ENCODE assay signal across 23 mouse cellular contexts in the genomic region with DNA sequence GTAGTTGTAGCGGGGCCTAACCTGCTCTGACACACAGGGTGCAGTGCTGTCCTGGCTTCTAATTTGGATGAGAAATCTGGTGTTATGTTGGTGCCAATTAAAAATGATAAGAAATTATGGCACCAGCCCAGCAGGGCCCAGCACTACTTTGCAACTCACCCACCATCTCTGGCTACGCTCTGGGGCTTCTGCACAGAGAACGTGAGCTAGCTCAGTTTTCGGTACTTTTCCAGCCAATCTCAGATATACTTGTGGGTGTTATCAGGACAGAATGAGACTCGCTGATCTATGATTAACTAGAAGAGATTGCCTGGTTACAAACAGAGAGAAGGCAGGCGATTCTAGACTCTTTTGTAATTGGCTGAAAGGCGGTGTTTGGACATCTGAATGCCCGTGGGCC.
DNase-seq lines count a peak whose midpoint lies in the region; ATAC-seq and TF ChIP-seq lines count a peak whose summit lies in the region.
"Had no signal": no experiment of that assay in that cellular context is flagged by ENCODE, and none has a peak within 500 bp of the region (broad histone marks: within the 10 kb centered on the region; RNA-seq: fewer than 3 reads in every experiment).

No protein-coding gene starts in this region.

- no peak for TF ChIP-seq CTCF in left cerebral cortex, adult 2 months (IDR thresholded peaks at IDR 0.05)

- no peak for ATAC-seq in monocyte, adult 5-6 weeks (replicated peaks; ENCODE audit: insufficient number of reproducible peaks, low FRiP score, low TSS enrichment, poor library complexity, severe bottlenecking)
- ATAC-seq: forebrain, embryonic 15.5 days; liver, embryonic 12.5 days had no signal

- H3K27ac ChIP-seq in left cerebral cortex, adult 2 months = peak overlapping the region; percentile 71
- H3K27ac ChIP-seq: embryonic facial prominence, embryonic 15.5 days; forebrain, embryonic 15.5 days; gastrocnemius, adult 2 months; hindbrain, embryonic 15.5 days; kidney, postnatal 0 days; limb, embryonic 12.5 days; liver, embryonic 12.5 days; neural tube, embryonic 15.5 days; stomach, embryonic 15.5 days had no signal

- intact Hi-C loops in left cerebral cortex, adult 2 months (cut with DNase I) = loop anchor here (2.0 kb wide), 3 partner anchors 61 to 73 kb away; no protein-coding TSS in a partner anchor
- intact Hi-C loops in heart, postnatal 14 days (cut with DNase I) = no loop called here

- DNase-seq in frontal cortex, adult 2 months (ENCODE audit: extremely low spot score in 1 of 2, low spot score in 1 of 2) = peak; percentile 32 to 70
- DNase-seq in frontal cortex, postnatal 10 days (ENCODE audit: low spot score in 2 of 2) = no peak
- peak; percentile 57 to 67 for DNase-seq in right cerebral cortex, adult 2 months (ENCODE audit: low spot score in 2 of 2)
- DNase-seq in right cerebral cortex, postnatal 14 days = no peak
- DNase-seq in left cerebral cortex, adult 2 months (ENCODE audit: extremely low spot score in 1 of 2, low spot score in 2 of 2) = peak in 1 of 2 experiments; percentile 27
- DNase-seq in heart, postnatal 14 days = no peak
- DNase-seq: adrenal gland, postnatal 10 days; cerebellum, adult 9-10 months; gastrocnemius, adult 2 months; kidney, adult 2 months; lung, adult 18-20 months; lung, postnatal 10 days; thymus, adult 2 months; thymus, postnatal 4 days had no signal

- no peak overlapping the region for H3K4me3 ChIP-seq in left cerebral cortex, adult 2 months
- H3K4me3 ChIP-seq: embryonic facial prominence, embryonic 15.5 days; forebrain, embryonic 15.5 days; gastrocnemius, adult 2 months; hindbrain, embryonic 15.5 days; limb, embryonic 12.5 days; liver, embryonic 12.5 days; neural tube, embryonic 15.5 days; stomach, embryonic 15.5 days had no signal

Comparison
In these comparisons a context has a peak if more than half of its experiments do, and no peak if none do; other contexts are left out.
1. DNase-seq: peak in frontal cortex, adult 2 months (2 of 2) and right cerebral cortex, adult 2 months (2 of 2); none in frontal cortex, postnatal 10 days (0 of 2), right cerebral cortex, postnatal 14 days (single experiment) and heart, postnatal 14 days (0 of 2).